In the genomic region with DNA sequence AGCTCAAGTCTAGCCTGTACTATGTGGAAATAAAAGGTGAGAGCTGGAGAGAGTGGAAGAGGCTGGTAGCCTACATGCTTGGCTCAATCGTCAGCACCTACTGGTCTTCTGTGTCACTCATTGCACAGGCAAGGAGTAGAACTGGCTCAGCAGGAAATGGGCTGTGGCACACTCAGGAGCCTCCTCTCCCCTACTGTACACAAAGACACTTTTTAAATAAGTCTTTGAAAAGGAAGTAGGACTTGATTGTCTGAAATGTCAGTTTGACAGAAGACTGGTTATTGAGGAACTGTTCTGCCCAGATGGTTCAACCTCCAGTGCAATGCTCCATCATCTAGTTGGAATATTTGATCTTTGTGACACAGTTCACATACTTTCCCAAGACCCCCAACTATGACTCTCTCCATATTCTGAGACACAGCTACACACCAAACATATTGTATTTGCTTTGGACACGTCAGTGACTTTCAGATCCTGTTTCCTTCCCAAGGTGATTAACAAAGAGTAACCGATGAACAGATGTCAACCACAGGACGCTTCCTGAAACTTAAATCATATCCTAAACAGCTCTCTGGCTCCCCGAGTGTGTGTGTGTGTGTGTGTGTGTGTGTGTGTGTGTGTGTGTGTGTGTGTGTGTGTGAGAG, we compare ENCODE assay signal across 13 mouse cellular contexts. TPM values are rescaled to one million over a fixed set of nuclear protein-coding genes. Genes with fewer than 3 reads are reported as not detected.
DNase-seq lines count a peak whose midpoint lies in the region; ATAC-seq and TF ChIP-seq lines count a peak whose summit lies in the region.
"Had no signal": no experiment of that assay in that cellular context is flagged by ENCODE, and none has a peak within 500 bp of the region (broad histone marks: within the 10 kb centered on the region; RNA-seq: fewer than 3 reads in every experiment).

No protein-coding gene starts in this region.

- 0 out of 2 replicates have a peak overlapping the region, but pooled peaks have one; percentile 19 for H3K27ac ChIP-seq in kidney, postnatal 0 days
- H3K27ac ChIP-seq in lung, embryonic 15.5 days, result peak overlapping the region; percentile 43
- H3K27ac ChIP-seq in stomach, embryonic 14.5 days (ENCODE audit: low read length), result peak overlapping the region; percentile 17; the same call in 1 of the 2 replicates
- no peak overlapping the region for H3K27ac ChIP-seq in midbrain, postnatal 0 days (ENCODE audit: low read depth, low read length)
- H3K27ac ChIP-seq in layer of hippocampus, adult 2 months, result no peak overlapping the region
- H3K27ac ChIP-seq: embryonic facial prominence, embryonic 12.5 days; limb, embryonic 10.5 days; neural tube, embryonic 15.5 days had no signal

- ATAC-seq in kidney, postnatal 0 days (replicated peaks; ENCODE audit: low FRiP score, low read depth), result no peak
- peak; percentile 92 for ATAC-seq in CD4-positive, CD25-positive, alpha-beta regulatory T cell, adult 4 months
- ATAC-seq in lung, embryonic 15.5 days (ENCODE audit: borderline replicate concordance, extremely low read depth, low FRiP score, low TSS enrichment), result peak; percentile 55; the same call in 1 of the 2 replicates
- ATAC-seq in stomach, embryonic 14.5 days (ENCODE audit: insufficient number of reproducible peaks, insufficient read depth, low FRiP score, low read depth), result peak; percentile 86
- no peak for ATAC-seq in midbrain, postnatal 0 days (ENCODE audit: low FRiP score)

- no peak for TF ChIP-seq CTCF in kidney, postnatal 0 days (IDR thresholded peaks at IDR 0.05; ENCODE audit: low read depth)
- no peak for TF ChIP-seq CTCF in midbrain, postnatal 0 days (IDR thresholded peaks at IDR 0.05)
- TF ChIP-seq CTCF in layer of hippocampus, adult 2 months (conservative IDR thresholded peaks at IDR 0.05), result no peak

- H3K4me1 ChIP-seq in kidney, postnatal 0 days (replicated peaks; ENCODE audit: insufficient read depth, low read length), result 0 out of 2 replicates have a peak, but pooled peaks cover 3% of the 10 kb centered on the region
- H3K4me1 ChIP-seq in lung, embryonic 15.5 days, result peaks cover 12% of the 10 kb centered on the region; the same call in 1 of the 2 replicates
- H3K4me1 ChIP-seq in stomach, embryonic 14.5 days (ENCODE audit: control insufficient read depth, insufficient read depth, low read length), result no peaks in the 10 kb centered on the region
- no peaks in the 10 kb centered on the region for H3K4me1 ChIP-seq in midbrain, postnatal 0 days (ENCODE audit: insufficient read depth, low read length)
- H3K4me1 ChIP-seq: neural tube, embryonic 15.5 days had no signal

- H3K27me3 ChIP-seq in kidney, postnatal 0 days (ENCODE audit: insufficient read depth, low read length), result no peaks in the 10 kb centered on the region
- H3K27me3 ChIP-seq in lung, embryonic 15.5 days, result no peaks in the 10 kb centered on the region
- H3K27me3 ChIP-seq in stomach, embryonic 14.5 days (ENCODE audit: control insufficient read depth, insufficient read depth, low read length), result no peaks in the 10 kb centered on the region
- no peaks in the 10 kb centered on the region for H3K27me3 ChIP-seq in midbrain, postnatal 0 days (ENCODE audit: insufficient read depth, low read length)
- H3K27me3 ChIP-seq: embryonic facial prominence, embryonic 12.5 days; neural tube, embryonic 15.5 days had no signal

- H3K9me3 ChIP-seq in kidney, postnatal 0 days (replicated peaks; ENCODE audit: low read length), result no peaks in the 10 kb centered on the region
- no peaks in the 10 kb centered on the region for H3K9me3 ChIP-seq in lung, embryonic 15.5 days
- no peaks in the 10 kb centered on the region for H3K9me3 ChIP-seq in stomach, embryonic 14.5 days (ENCODE audit: control insufficient read depth, low read depth, low read length)
- no peaks in the 10 kb centered on the region for H3K9me3 ChIP-seq in midbrain, postnatal 0 days (ENCODE audit: low read length)
- H3K9me3 ChIP-seq: limb, embryonic 10.5 days; neural tube, embryonic 15.5 days had no signal

- no peak overlapping the region for H3K9ac ChIP-seq in kidney, postnatal 0 days (ENCODE audit: low read depth, low read length)
- H3K9ac ChIP-seq in lung, embryonic 15.5 days, result no peak overlapping the region
- no peak overlapping the region for H3K9ac ChIP-seq in stomach, embryonic 14.5 days (replicated peaks; ENCODE audit: low read depth, low read length)
- no peak overlapping the region for H3K9ac ChIP-seq in midbrain, postnatal 0 days (replicated peaks; ENCODE audit: low read length, poor library complexity, severe bottlenecking)
- H3K9ac ChIP-seq: embryonic facial prominence, embryonic 12.5 days; neural tube, embryonic 15.5 days had no signal

- H3K36me3 ChIP-seq in kidney, postnatal 0 days (ENCODE audit: insufficient read depth, low read length), result no peaks in the 10 kb centered on the region
- no peaks in the 10 kb centered on the region for H3K36me3 ChIP-seq in lung, embryonic 15.5 days
- H3K36me3 ChIP-seq in stomach, embryonic 14.5 days (ENCODE audit: control insufficient read depth, insufficient read depth, low read length), result no peaks in the 10 kb centered on the region
- H3K36me3 ChIP-seq in midbrain, postnatal 0 days (ENCODE audit: insufficient read depth, low read length), result no peaks in the 10 kb centered on the region
- H3K36me3 ChIP-seq: embryonic facial prominence, embryonic 12.5 days; limb, embryonic 10.5 days; neural tube, embryonic 15.5 days had no signal

- no peak overlapping the region for H3K4me2 ChIP-seq in kidney, postnatal 0 days (ENCODE audit: low read length)
- no peak overlapping the region for H3K4me2 ChIP-seq in lung, embryonic 15.5 days
- no peak overlapping the region for H3K4me2 ChIP-seq in stomach, embryonic 14.5 days (replicated peaks; ENCODE audit: low read depth, low read length)
- no peak overlapping the region for H3K4me2 ChIP-seq in midbrain, postnatal 0 days (ENCODE audit: low read depth, low read length, poor library complexity, severe bottlenecking)
- H3K4me2 ChIP-seq: embryonic facial prominence, embryonic 12.5 days; neural tube, embryonic 15.5 days had no signal

- no peak overlapping the region for H3K4me3 ChIP-seq in kidney, postnatal 0 days (replicated peaks; ENCODE audit: low read depth, low read length)
- no peak overlapping the region for H3K4me3 ChIP-seq in lung, embryonic 15.5 days
- H3K4me3 ChIP-seq in stomach, embryonic 14.5 days (ENCODE audit: low read depth, low read length), result no peak overlapping the region
- H3K4me3 ChIP-seq in midbrain, postnatal 0 days (ENCODE audit: low read depth, low read length), result no peak overlapping the region
- H3K4me3 ChIP-seq in layer of hippocampus, adult 2 months, result no peak overlapping the region
- H3K4me3 ChIP-seq: embryonic facial prominence, embryonic 12.5 days; limb, embryonic 10.5 days; neural tube, embryonic 15.5 days had no signal

- DNase-seq in kidney, postnatal 0 days (ENCODE audit: low spot score), result no peak
- DNase-seq in kidney, postnatal 14 days, result no peak
- no peak for DNase-seq in testis, postnatal 14 days (ENCODE audit: low spot score)
- no peak for DNase-seq in midbrain, postnatal 0 days (ENCODE audit: low spot score)
- no peak for DNase-seq in layer of hippocampus, adult 2 months (ENCODE audit: low spot score in 2 of 2)
- DNase-seq: heart, postnatal 36 days had no signal

- 36% methylated on average over 5 of the region's 5 CpGs for WGBS in kidney, postnatal 0 days
- WGBS in lung, embryonic 15.5 days, result 35% methylated on average over 5 of the region's 5 CpGs
- 31% methylated on average over 5 of the region's 5 CpGs for WGBS in stomach, embryonic 14.5 days
- 61% methylated on average over 5 of the region's 5 CpGs for WGBS in midbrain, postnatal 0 days

RNA-seq across cellular contexts. Expression of a gene that starts 22.1 kb away (rescaled TPM):
- polyA plus RNA-seq in kidney, postnatal 0 days (2015; fragmentation: Nextera tagmentation; extraction: Ambion mirVana), result 0.96 TPM in 1 of 2 replicates, not detected in the other
- polyA plus RNA-seq in CD4-positive, CD25-positive, alpha-beta regulatory T cell, adult 4 months (2017; shearing (Covaris generic)), result not detected
- not detected in 2 replicates for polyA plus RNA-seq in lung, embryonic 15.5 days (2015; fragmentation: Nextera tagmentation; extraction: Ambion mirVana)
- polyA plus RNA-seq in stomach, embryonic 14.5 days (2014; fragmentation: Nextera tagmentation; extraction: Ambion mirVana), result not detected in 2 replicates
- not detected in 2 replicates for total RNA-seq in midbrain, postnatal 0 days (2014; rRNA removed)
- polyA plus RNA-seq in midbrain, postnatal 0 days (2015; fragmentation: Nextera tagmentation; extraction: Ambion mirVana), result not detected in 2 replicates
- total RNA-seq in layer of hippocampus, adult 2 months (2021), result 1 to 10 TPM; 4.4 to 5.7 TPM
- polyA plus RNA-seq: embryonic facial prominence, embryonic 12.5 days; large intestine, adult 2 months; limb, embryonic 10.5 days had no signal

RNA-seq across cellular contexts. Expression of a gene that starts 22.2 kb away (rescaled TPM):
- 192 and 199 TPM in 2 replicates for polyA plus RNA-seq in kidney, postnatal 0 days (2015; fragmentation: Nextera tagmentation; extraction: Ambion mirVana)
- 100 to 1,000 TPM; 155 to 157 TPM for polyA plus RNA-seq in CD4-positive, CD25-positive, alpha-beta regulatory T cell, adult 4 months (2017; shearing (Covaris generic))
- 99.4 and 108 TPM in 2 replicates for polyA plus RNA-seq in lung, embryonic 15.5 days (2015; fragmentation: Nextera tagmentation; extraction: Ambion mirVana)
- polyA plus RNA-seq in stomach, embryonic 14.5 days (2014; fragmentation: Nextera tagmentation; extraction: Ambion mirVana), result 133 and 149 TPM in 2 replicates
- total RNA-seq in midbrain, postnatal 0 days (2014; rRNA removed), result 189 and 204 TPM in 2 replicates
- polyA plus RNA-seq in midbrain, postnatal 0 days (2015; fragmentation: Nextera tagmentation; extraction: Ambion mirVana), result 222 and 238 TPM in 2 replicates
- total RNA-seq in layer of hippocampus, adult 2 months (2021), result 100 to 1,000 TPM; 149 to 159 TPM

RNA-seq across cellular contexts. Expression of a gene that starts 22.3 kb away (rescaled TPM):
- polyA plus RNA-seq in kidney, postnatal 0 days (2015; fragmentation: Nextera tagmentation; extraction: Ambion mirVana), result 146 and 152 TPM in 2 replicates
- 100 to 1,000 TPM in 1 of 2 experiments, 10 to 100 TPM in 1; 97.1 to 108 TPM for polyA plus RNA-seq in CD4-positive, CD25-positive, alpha-beta regulatory T cell, adult 4 months (2017; shearing (Covaris generic))
- polyA plus RNA-seq in lung, embryonic 15.5 days (2015; fragmentation: Nextera tagmentation; extraction: Ambion mirVana), result 165 and 167 TPM in 2 replicates
- 128 and 138 TPM in 2 replicates for polyA plus RNA-seq in stomach, embryonic 14.5 days (2014; fragmentation: Nextera tagmentation; extraction: Ambion mirVana)
- 40.4 and 55.0 TPM in 2 replicates for total RNA-seq in midbrain, postnatal 0 days (2014; rRNA removed)
- 186 and 194 TPM in 2 replicates for polyA plus RNA-seq in midbrain, postnatal 0 days (2015; fragmentation: Nextera tagmentation; extraction: Ambion mirVana)
- total RNA-seq in layer of hippocampus, adult 2 months (2021), result 100 to 1,000 TPM; 121 to 127 TPM

Comparison
In these comparisons a context has a peak if more than half of its experiments do, and no peak if none do; other contexts are left out.
1. ATAC-seq: peak in CD4-positive, CD25-positive, alpha-beta regulatory T cell, adult 4 months (single experiment), lung, embryonic 15.5 days (single experiment) and stomach, embryonic 14.5 days (single experiment); none in kidney, postnatal 0 days (single experiment) and midbrain, postnatal 0 days (single experiment).
2. H3K27ac ChIP-seq: peak in kidney, postnatal 0 days (single experiment), lung, embryonic 15.5 days (single experiment) and stomach, embryonic 14.5 days (single experiment); none in midbrain, postnatal 0 days (single experiment) and layer of hippocampus, adult 2 months (single experiment).